Mouse (Mus musculus) cerebellum, adult 9-11 months (tissue): ENCODE data around the gene Tm4sf5.
"Not testable (repeated sequence)": the region's sequence is repeated elsewhere in the genome, so short reads cannot be mapped to it uniquely, and the experiment has no call there.

Source experiments
- DNase-seq: peaks from one replicate; pipeline ENCODE4 v3.0.0; 2022

The Tm4sf5 gene

GRCm38 (mm10) chr11:70504970-70505369, at the start of gene Tm4sf5:
Gene Tm4sf5, plus strand, starts transcription at chr11:70505244.
- no peak for DNase-seq

GRCm38 (mm10) chr11:70458688-70459600, 46.1 kb upstream of the Tm4sf5 start, which contains the start of gene Zmynd15:
Gene Zmynd15, plus strand, starts transcription at chr11:70459433.
- no peak for DNase-seq

GRCm38 (mm10) chr11:70459601-70460101, 45.4 kb upstream of the Tm4sf5 start, which contains the start of gene Cxcl16:
Gene Cxcl16, minus strand, starts transcription at chr11:70459984.
- no peak for DNase-seq

- DNase-seq: no peak
Measured at GRCm38 (mm10) chr11:70463970-70464369, 41.1 kb upstream of the Tm4sf5 start.

GRCm38 (mm10) chr11:70465211-70465610, 39.8 kb upstream of the Tm4sf5 start:
- DNase-seq: no peak

- DNase-seq: no peak
Measured at GRCm38 (mm10) chr11:70465824-70466223, 39.2 kb upstream of the Tm4sf5 start.

- DNase-seq: no peak
Measured at GRCm38 (mm10) chr11:70467902-70468619, 37.0 kb upstream of the Tm4sf5 start.

DNA sequence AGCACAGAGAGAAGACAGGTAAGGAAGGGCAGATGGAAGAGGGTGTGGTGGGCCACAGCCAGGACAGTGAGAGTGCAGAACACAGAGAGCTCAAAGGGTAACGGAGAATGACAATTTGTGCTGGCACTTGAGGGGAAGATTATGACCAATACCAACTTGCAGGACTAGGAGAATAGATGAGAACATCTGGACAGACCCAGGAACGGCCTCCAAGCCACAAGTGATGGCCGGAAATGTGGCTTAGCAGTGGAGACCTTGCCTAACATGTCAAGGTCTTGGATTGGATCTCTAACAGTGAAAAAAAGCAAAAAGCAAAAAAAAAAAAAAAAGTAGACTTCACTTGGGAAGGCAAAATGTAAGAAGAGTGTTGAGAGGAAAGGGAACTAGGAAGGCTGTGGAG, 35.3 kb upstream of the Tm4sf5 start:
- no peak for DNase-seq

DNA sequence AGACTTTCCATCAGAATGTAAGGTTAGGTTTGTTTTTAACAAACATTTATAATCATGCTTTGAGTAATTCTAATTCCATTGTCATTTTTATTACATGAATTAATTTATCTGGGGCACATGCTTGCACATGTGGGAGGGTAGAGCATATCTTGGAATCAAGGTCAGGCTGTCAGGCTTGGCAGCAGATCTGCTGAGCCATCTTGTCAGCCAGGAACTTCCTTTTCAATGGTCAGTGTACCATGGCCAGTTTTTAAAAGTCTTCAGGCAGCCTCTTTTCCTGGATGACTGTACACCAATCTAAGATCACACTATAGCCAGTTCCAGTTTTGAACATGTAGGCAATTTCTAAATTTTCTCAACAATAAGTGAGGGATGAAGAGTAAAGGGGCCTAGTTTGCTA, 32.3 kb upstream of the Tm4sf5 start:
- no peak for DNase-seq

DNA sequence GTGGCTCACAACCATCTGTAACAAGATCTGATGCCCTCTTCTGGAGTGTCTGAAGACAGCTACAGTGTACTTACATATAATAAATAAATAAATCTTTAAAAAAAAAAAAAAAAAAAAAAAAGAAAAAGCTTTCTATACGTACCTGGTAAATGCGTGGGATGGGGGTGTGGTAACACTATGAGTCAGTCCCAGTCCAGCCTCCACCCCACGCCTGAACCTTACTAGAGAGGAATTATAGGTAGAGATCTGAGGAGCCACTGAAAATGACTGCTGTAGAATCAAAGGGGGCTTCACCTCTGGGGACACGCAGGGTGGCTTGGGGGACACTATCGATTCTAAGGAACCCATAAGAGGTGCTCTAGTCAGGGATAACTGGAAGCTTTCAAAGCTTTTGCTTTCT, 31.8 kb upstream of the Tm4sf5 start:
- not testable (repeated sequence) for DNase-seq

DNA sequence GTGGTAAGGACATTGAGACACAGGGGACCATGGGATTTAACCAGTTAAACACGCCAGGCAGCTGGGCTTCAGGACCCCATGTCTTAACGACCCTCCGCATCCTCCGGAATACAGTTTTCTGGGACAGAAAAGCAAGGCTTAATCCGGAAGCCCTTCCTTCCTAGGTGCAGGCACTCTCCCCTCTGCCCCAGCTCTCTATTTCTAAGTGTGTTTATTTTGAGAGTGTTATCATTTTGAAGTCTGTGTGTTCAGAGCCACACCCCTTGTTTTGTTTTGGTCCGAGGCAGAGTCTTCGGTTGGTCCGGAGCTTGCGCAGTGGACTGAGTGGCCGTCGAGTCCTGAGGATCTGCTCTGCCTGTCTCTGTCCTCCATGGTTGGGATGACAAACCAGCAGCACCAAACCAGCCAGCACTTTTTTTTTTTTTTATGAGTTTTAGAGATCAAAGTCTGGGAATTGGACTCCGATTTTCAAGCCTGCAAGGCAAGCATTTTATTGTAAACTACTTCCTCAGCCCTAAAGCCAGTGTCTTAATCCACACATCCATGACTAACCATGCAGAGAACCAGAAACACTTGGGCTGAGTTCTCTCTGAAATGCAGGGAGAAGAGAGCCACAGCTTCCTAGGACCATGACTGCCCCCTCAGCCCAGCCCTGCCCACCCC, 30.0 kb upstream of the Tm4sf5 start:
- no peak for DNase-seq

DNA sequence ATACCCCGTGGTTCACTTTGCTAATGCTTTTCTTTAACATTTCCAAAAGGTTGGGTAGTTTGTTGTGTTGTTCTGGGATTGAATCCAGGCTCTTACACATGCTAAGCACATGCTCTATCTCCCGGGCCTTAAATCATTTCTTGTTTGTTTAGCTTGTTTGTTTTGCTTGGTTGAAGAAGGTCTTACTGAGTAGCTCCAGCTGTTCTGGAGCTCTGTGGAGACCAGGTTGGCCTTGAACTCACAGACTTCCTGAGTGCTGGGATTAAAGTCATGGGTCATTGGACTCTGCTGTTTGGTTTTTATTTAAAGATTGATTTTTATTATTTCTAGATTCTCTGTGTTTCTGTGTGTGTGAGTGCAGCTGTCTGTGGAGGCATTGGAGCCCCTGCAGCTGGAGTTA, 19.5 kb upstream of the Tm4sf5 start:
- no peak for DNase-seq

DNA sequence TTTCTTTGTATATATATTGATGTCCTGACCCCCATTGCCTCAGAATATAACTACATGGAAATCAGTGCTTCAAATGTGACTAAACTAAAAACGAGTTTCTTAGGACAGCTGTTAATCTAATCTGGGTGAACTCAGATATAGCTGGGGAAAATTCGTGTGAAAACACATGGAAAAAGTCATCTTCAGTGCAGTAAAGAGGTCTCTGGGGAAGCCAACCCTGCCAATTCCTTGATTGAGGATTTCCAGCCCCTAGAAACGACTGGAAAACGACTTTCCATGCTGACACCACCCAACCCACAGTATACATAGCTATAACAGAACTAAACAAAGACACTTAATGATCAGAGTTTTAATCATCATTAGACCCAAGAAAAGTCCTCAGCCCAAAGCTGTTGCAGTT, 17.2 kb upstream of the Tm4sf5 start:
- DNase-seq: no peak

GRCm38 (mm10) chr11:70489138-70489537, 15.9 kb upstream of the Tm4sf5 start:
- no peak for DNase-seq

DNA sequence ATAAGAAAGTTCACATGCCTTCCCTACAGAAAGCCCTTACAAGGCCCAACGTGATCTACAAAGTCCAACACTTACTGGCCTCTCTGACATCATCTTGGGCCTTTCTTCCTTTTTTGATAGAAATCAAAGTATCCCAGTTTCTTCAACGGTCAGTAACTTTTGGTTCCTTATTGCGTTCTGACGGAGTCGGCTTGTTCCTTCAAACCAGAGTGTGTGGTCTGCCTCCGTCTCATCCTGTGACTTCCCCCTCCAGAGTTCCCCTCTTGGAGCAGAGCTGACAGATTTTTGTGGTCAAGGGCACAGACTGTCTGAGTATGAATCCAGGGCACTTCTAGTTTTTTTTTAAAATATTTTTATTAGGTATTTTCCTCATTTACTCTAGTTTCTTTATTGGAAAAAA, 15.4 kb upstream of the Tm4sf5 start:
- DNase-seq: no peak

GRCm38 (mm10) chr11:70499566-70500475, 5.2 kb upstream of the Tm4sf5 start:
- DNase-seq: no peak

- DNase-seq: no peak
Measured at GRCm38 (mm10) chr11:70500476-70500812, 4.6 kb upstream of the Tm4sf5 start.

DNA sequence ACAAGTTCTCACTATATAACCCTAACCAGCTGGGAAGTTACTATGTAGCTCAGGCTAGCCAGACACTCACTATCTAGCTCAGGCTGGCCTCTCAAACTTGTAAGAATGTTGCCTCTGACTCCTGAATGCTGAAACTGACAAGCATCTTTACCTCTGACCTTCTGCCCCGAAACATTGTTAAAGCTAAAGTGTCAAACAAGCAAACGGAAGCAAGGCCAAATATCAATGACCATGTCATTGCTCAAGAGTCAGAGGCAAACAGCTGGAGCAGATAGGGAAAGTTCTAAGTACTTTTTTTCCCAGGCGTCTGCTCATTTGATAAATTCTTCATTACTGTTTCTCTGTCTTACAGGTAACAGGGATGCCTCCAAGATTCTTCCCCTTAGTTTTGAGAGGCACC, 3.0 kb upstream of the Tm4sf5 start:
- no peak for DNase-seq

DNA sequence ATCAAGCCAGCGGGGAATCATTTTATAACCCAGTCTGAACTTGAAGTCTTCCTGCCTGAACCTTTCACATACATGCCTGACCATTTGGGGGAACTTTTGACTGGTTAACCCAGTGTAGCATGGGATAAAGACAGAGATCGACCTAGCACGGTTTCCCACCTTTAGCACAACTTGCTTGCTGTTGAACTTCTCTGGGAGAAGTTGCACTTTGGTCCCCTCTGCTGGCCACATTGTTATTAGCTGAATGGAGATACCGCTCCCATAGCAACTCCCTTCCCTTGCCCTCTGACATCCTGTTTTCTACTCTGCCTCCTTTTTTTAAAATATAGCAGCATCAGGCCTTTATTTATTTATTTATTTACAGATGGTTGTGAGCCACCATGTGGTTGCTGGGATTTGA, 1.3 kb downstream of the Tm4sf5 start:
- no peak for DNase-seq

GRCm38 (mm10) chr11:70506962-70507515, 2.0 kb downstream of the Tm4sf5 start:
- no peak for DNase-seq

DNA sequence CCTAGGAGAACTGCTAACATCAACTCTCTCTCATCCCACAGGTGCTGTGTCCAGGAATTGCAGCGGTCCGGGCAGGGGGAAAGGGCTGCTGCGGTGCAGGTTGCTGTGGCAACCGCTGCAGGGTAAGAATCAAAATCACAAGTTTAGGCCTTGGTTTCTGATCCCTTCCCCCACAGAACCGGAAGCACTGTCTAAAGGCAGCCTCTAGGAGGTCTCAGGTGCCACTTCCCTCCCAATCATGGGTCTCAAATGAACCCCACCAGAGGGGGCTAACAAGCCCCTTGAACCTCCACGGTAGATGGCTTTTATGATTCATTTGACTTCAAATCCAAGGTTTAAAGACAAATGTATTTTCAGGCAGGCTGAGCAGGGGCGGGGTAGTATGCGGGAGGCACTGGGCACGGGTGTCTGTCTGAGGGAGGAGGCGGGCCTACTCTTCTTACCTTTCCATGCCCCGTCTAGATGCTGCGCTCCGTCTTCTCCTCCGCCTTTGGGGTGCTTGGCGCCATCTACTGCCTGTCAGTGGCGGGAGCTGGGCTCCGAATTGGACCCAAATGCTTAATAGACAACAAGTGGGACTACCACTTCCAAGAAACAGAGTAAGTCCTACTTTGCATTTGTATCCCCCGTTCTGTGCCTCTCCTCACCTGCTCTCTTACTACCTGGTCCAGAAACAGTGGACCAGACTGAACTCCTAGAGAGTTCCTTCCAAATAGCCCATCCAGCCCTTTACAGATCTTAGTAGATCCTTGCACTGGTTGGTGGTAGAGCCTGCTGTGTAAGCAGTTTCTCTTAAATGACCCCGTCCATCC, 4.9 kb downstream of the Tm4sf5 start:
- DNase-seq: peak; percentile 42
